In genomic region chr15:74413217-74413616, GRCm38 (mm10) we compare ENCODE assay signal across 11 mouse cellular contexts.
A peak's percentile ranks its signal among the peaks of the same experiment; 100 is the strongest.
DNase-seq lines count a peak whose midpoint lies in the region; ATAC-seq lines count a peak whose summit lies in the region.
"Had no signal": no experiment of that assay in that cellular context is flagged by ENCODE, and none has a peak within 500 bp of the region (broad histone marks: within the 10 kb centered on the region; RNA-seq: fewer than 3 reads in every experiment).

No protein-coding gene starts in this region.

- H3K4me3 ChIP-seq in hindbrain, embryonic 12.5 days = no peak overlapping the region
- H3K4me3 ChIP-seq: liver, embryonic 15.5 days had no signal

- no peak overlapping the region for H3K27ac ChIP-seq in hindbrain, embryonic 12.5 days
- H3K27ac ChIP-seq: liver, embryonic 15.5 days had no signal

- peak; percentile 35 for DNase-seq in layer of hippocampus, adult 11-12 months (ENCODE audit: low spot score)
- DNase-seq in layer of hippocampus, adult 9-10 months (ENCODE audit: low spot score) = no peak
- DNase-seq in brain, embryonic 18.5 days (ENCODE audit: low read depth, low spot score) = peak; percentile 14
- DNase-seq in layer of hippocampus, adult 18-20 months (ENCODE audit: low spot score in 2 of 2) = peak; percentile 60 to 72
- peak; percentile 62 to 69 for DNase-seq in right cerebral cortex, postnatal 10 days (ENCODE audit: low spot score in 2 of 2)
- DNase-seq in urinary bladder, postnatal 36 days (ENCODE audit: low spot score in 2 of 2) = no peak
- DNase-seq: cerebellum, adult 9-11 months; kidney, adult 9 months had no signal

- 0 out of 2 replicates have a peak, but pooled peaks cover 6% of the 10 kb centered on the region for H3K4me1 ChIP-seq in hindbrain, embryonic 12.5 days
- H3K4me1 ChIP-seq: liver, embryonic 15.5 days had no signal

- no peaks in the 10 kb centered on the region for H3K27me3 ChIP-seq in hindbrain, embryonic 12.5 days
- H3K27me3 ChIP-seq: liver, embryonic 15.5 days had no signal

- H3K9me3 ChIP-seq in hindbrain, embryonic 12.5 days (replicated peaks) = no peaks in the 10 kb centered on the region
- H3K9me3 ChIP-seq: liver, embryonic 15.5 days had no signal

- no peak overlapping the region for H3K9ac ChIP-seq in hindbrain, embryonic 12.5 days
- H3K9ac ChIP-seq: liver, embryonic 15.5 days had no signal

- WGBS in hindbrain, embryonic 12.5 days = 70% methylated on average over 10 of the region's 10 CpGs

- H3K4me2 ChIP-seq in hindbrain, embryonic 12.5 days (replicated peaks) = no peak overlapping the region
- H3K4me2 ChIP-seq: liver, embryonic 15.5 days had no signal

- H3K36me3 ChIP-seq in hindbrain, embryonic 12.5 days = no peaks in the 10 kb centered on the region
- H3K36me3 ChIP-seq: liver, embryonic 15.5 days had no signal

- ATAC-seq in hindbrain, embryonic 12.5 days (ENCODE audit: low FRiP score) = no peak
- ATAC-seq: hindbrain, embryonic 16.5 days had no signal

Comparison
In these comparisons a context has a peak if more than half of its experiments do, and no peak if none do; other contexts are left out.
1. DNase-seq: peak in layer of hippocampus, adult 11-12 months (single experiment), brain, embryonic 18.5 days (single experiment), layer of hippocampus, adult 18-20 months (2 of 2) and right cerebral cortex, postnatal 10 days (2 of 2); none in layer of hippocampus, adult 9-10 months (single experiment) and urinary bladder, postnatal 36 days (0 of 2).